Mouse (Mus musculus) limb, embryonic 13.5 days (tissue): ENCODE measurements at regions not wholly inside any gene's neighbourhood (a gene's known extent, or its start where the extent isn't known, plus 50 kb on each side); places are given as distances from the start of the nearest gene placed in this dataset.

Experiments used
- ATAC-seq: fragments of 200-750 bp; cut with Nextera tagmentation; 2 replicates; pipeline ENCODE4 v1.8.0; 2017; ENCODE audit warnings: low read depth, moderate number of reproducible peaks, moderate TSS enrichment; ENCODE audit not compliant: low FRiP score
- H3K27ac ChIP-seq: fragments of 300-500 bp; sonication (generic); 2 replicates; pipeline ENCODE4 v1.5.1; 2015; ENCODE audit warnings: inconsistent platforms, mild to moderate bottlenecking, moderate library complexity
- H3K27me3 ChIP-seq: fragments of 300-500 bp; sonication (generic); 2 replicates; pipeline ENCODE4 v1.6.1; 2015; ENCODE audit warnings: mild to moderate bottlenecking, inconsistent platforms
- H3K36me3 ChIP-seq: fragments of 300-500 bp; sonication (generic); 2 replicates; pipeline ENCODE4 v1.6.1; 2015; ENCODE audit warnings: inconsistent platforms, mild to moderate bottlenecking, moderate library complexity
- H3K4me1 ChIP-seq: fragments of 300-500 bp; sonication (generic); 2 replicates; pipeline ENCODE4 v1.6.1; 2015; ENCODE audit warnings: inconsistent platforms
- H3K4me2 ChIP-seq: fragments of 300-500 bp; sonication (generic); replicated peaks from 2 replicates; pipeline ENCODE4 v1.6.1; 2015; ENCODE audit warnings: inconsistent platforms, mild to moderate bottlenecking, moderate library complexity
- H3K4me3 ChIP-seq: fragments of 300-500 bp; sonication (generic); 2 replicates; pipeline ENCODE4 v1.5.1; 2015; ENCODE audit warnings: moderate library complexity, mild to moderate bottlenecking, inconsistent platforms
- H3K9ac ChIP-seq: fragments of 300-500 bp; sonication (generic); 2 replicates; pipeline ENCODE4 v1.6.1; 2015; ENCODE audit warnings: mild to moderate bottlenecking, inconsistent platforms
- H3K9me3 ChIP-seq: fragments of 300-500 bp; sonication (generic); 2 replicates; pipeline ENCODE4 v1.6.1; 2016; ENCODE audit warnings: inconsistent platforms
- WGBS: fragments of 180-500 bp; shearing (Covaris S2); methylation state at CpG from one replicate; pipeline ENCODE4 v1.1.7; 2015; 5-methylcytosine and 5-hydroxymethylcytosine counted together

- peak; percentile 40; the same call in 1 of the 2 replicates for ATAC-seq
- Histone ChIP-seq H3K27ac (no peak overlapping the region), H3K9ac (no peak overlapping the region)
Measured at GRCm38 (mm10) chr1:61234298-61234682, 256.6 kb downstream of the Icos start.

DNA sequence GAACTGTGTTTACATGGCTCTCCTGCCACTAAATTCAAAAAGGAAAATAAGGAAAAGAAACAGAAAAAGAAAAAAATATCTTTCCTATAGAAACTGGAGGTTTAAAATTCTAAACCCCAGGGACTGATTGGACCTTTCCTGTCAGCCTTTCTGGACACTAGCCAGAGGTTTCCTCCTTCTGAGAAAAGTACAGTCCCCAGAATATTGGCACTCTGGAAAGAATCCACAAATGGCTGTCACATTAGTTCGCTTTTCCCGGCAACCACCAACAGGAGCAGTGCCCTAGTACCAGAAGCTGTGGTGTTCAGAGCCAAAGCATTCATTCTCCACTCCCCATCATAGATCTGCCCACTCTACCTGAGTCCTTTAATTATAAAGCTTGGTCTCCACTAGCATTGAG is 258.8 kb downstream of the Icos start:
- Histone ChIP-seq H3K4me1 (peaks cover 20% of the 10 kb centered on the region), H3K27ac (no peak overlapping the region), H3K4me3 (no peak overlapping the region), H3K27me3 (no peaks in the 10 kb centered on the region), H3K9me3 (no peaks in the 10 kb centered on the region), H3K9ac (no peak overlapping the region), H3K4me2 (no peak overlapping the region), H3K36me3 (no peaks in the 10 kb centered on the region)
- no peak for ATAC-seq
- 71% methylated on average over 2 of the region's 2 CpGs for WGBS

More at GRCm38 (mm10) chr1:61234298-61234682, 256.6 kb downstream of the Icos start:
- peak overlapping the region; percentile 57 for H3K4me2 ChIP-seq
- peaks cover 23% of the 10 kb centered on the region for H3K4me1 ChIP-seq
- WGBS = 0% methylated on average over 1 of the region's 1 CpGs
- no peaks in the 10 kb centered on the region for H3K9me3 ChIP-seq
- H3K27me3 ChIP-seq = no peaks in the 10 kb centered on the region
- H3K36me3 ChIP-seq = no peaks in the 10 kb centered on the region
- H3K4me3 ChIP-seq = no peak overlapping the region; the same call in 1 of the 2 replicates

- no peaks in the 10 kb centered on the region for H3K27me3 ChIP-seq
- H3K36me3 ChIP-seq = no peaks in the 10 kb centered on the region
- no peaks in the 10 kb centered on the region for H3K9me3 ChIP-seq
- WGBS = 79% methylated on average over 3 of the region's 3 CpGs
- peaks cover 11% of the 10 kb centered on the region for H3K4me1 ChIP-seq
- no peak overlapping the region for H3K4me3 ChIP-seq
- no peak overlapping the region for H3K27ac ChIP-seq
- no peak for ATAC-seq
- H3K9ac ChIP-seq = no peak overlapping the region
- no peak overlapping the region for H3K4me2 ChIP-seq
Measured at GRCm38 (mm10) chr1:61238668-61239067, 260.9 kb downstream of the Icos start.

GRCm38 (mm10) chr1:61257561-61257960 is 279.8 kb downstream of the Icos start:
- Histone ChIP-seq H3K4me3 (no peak overlapping the region), H3K9me3 (peaks cover 5% of the 10 kb centered on the region; the same call in 1 of the 2 replicates), H3K36me3 (no peaks in the 10 kb centered on the region), H3K27me3 (peaks cover 4% of the 10 kb centered on the region), H3K4me1 (no peaks in the 10 kb centered on the region), H3K9ac (no peak overlapping the region), H3K4me2 (no peak overlapping the region), H3K27ac (no peak overlapping the region)
- ATAC-seq = no peak

DNA sequence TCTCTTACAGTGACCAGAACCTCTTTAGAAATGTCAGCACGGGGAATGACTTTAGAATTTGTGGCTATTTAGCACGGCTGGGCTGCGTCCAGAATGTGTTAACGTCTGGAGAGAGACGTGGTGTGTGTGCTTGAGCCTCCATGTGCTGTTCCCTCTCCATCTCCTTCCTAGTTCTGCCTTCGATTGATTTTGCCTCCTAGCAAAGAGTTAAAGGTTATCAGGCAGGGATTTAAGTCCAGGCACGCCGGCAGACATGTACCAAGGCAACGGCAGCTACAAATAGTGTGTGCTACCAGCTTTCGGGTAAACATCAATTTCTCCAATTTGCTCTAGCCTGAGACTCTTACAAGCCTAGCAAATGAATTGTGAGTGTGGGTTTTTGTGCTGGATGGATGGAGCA is 285.7 kb downstream of the Icos start:
- no peak overlapping the region for H3K27ac ChIP-seq
- peaks cover 5% of the 10 kb centered on the region; the same call in 1 of the 2 replicates for H3K9me3 ChIP-seq
- no peak for ATAC-seq
- WGBS = 30% methylated on average over 10 of the region's 10 CpGs
- no peaks in the 10 kb centered on the region for H3K36me3 ChIP-seq
- H3K4me1 ChIP-seq = peaks cover 9% of the 10 kb centered on the region; the same call in 1 of the 2 replicates
- no peak overlapping the region for H3K4me2 ChIP-seq
- H3K27me3 ChIP-seq = peaks cover 28% of the 10 kb centered on the region
- H3K9ac ChIP-seq = no peak overlapping the region
- no peak overlapping the region for H3K4me3 ChIP-seq

DNA sequence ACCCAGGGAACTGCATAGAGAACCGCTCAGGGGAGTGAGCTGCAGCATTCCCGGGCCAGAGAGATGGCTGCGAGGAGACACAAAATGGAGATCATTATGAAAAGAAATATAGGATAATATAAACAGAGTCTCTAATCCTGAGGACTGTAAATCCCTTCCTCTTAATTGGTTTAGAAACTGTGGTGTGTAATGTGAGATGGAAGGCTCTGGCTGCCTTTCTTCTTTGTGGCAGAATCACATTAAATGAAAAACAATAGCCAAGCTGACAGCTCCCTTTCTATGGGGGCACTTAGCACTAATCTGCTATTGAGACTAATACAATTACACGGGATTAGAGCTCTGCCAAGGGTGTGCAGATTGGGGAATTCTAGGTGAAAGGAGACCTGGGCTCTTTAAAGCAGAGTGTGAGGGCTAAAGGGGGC is 288.0 kb downstream of the Icos start:
- 16% methylated on average over 4 of the region's 4 CpGs for WGBS
- no peak overlapping the region for H3K4me2 ChIP-seq
- no peak overlapping the region for H3K4me3 ChIP-seq
- H3K9me3 ChIP-seq = no peaks in the 10 kb centered on the region
- no peak for ATAC-seq
- H3K27ac ChIP-seq = no peak overlapping the region
- peaks cover 28% of the 10 kb centered on the region for H3K27me3 ChIP-seq
- no peaks in the 10 kb centered on the region for H3K36me3 ChIP-seq
- H3K9ac ChIP-seq = no peak overlapping the region
- H3K4me1 ChIP-seq = peaks cover 20% of the 10 kb centered on the region

- Histone ChIP-seq H3K4me2 (no peak overlapping the region), H3K9me3 (no peaks in the 10 kb centered on the region), H3K4me3 (no peak overlapping the region), H3K27me3 (peaks cover 7% of the 10 kb centered on the region), H3K36me3 (no peaks in the 10 kb centered on the region), H3K27ac (no peak overlapping the region), H3K9ac (no peak overlapping the region), H3K4me1 (peaks cover 25% of the 10 kb centered on the region)
- WGBS = 90% methylated on average over 4 of the region's 4 CpGs
- ATAC-seq = no peak
Measured at GRCm38 (mm10) chr1:61273843-61274242, 296.1 kb downstream of the Icos start.

- H3K36me3 ChIP-seq = no peaks in the 10 kb centered on the region
- peaks cover 25% of the 10 kb centered on the region for H3K4me1 ChIP-seq
- no peak overlapping the region for H3K4me2 ChIP-seq
- H3K27ac ChIP-seq = no peak overlapping the region
- no peak for ATAC-seq
- H3K9ac ChIP-seq = no peak overlapping the region
- peaks cover 7% of the 10 kb centered on the region for H3K27me3 ChIP-seq
- no peaks in the 10 kb centered on the region for H3K9me3 ChIP-seq
- H3K4me3 ChIP-seq = no peak overlapping the region
- 92% methylated on average over 1 of the region's 1 CpGs for WGBS
Measured at GRCm38 (mm10) chr1:61274244-61274643, 296.5 kb downstream of the Icos start.

- Histone ChIP-seq H3K4me1 (peaks cover 5% of the 10 kb centered on the region), H3K36me3 (no peaks in the 10 kb centered on the region), H3K9ac (no peak overlapping the region), H3K4me2 (no peak overlapping the region), H3K27me3 (peaks cover 3% of the 10 kb centered on the region; the same call in 1 of the 2 replicates), H3K4me3 (no peak overlapping the region), H3K9me3 (no peaks in the 10 kb centered on the region), H3K27ac (no peak overlapping the region)
- no peak for ATAC-seq
- WGBS = 83% methylated on average over 4 of the region's 4 CpGs
Measured at GRCm38 (mm10) chr1:61277170-61277710, 299.5 kb downstream of the Icos start.

GRCm38 (mm10) chr1:61288185-61288584 is 310.5 kb downstream of the Icos start:
- peaks cover under 1% of the 10 kb centered on the region; the same call in 1 of the 2 replicates for H3K27me3 ChIP-seq
- 53% methylated on average over 3 of the region's 3 CpGs for WGBS
- no peak overlapping the region for H3K9ac ChIP-seq
- H3K36me3 ChIP-seq = no peaks in the 10 kb centered on the region
- peaks cover 3% of the 10 kb centered on the region; the same call in 1 of the 2 replicates for H3K9me3 ChIP-seq
- H3K4me1 ChIP-seq = peaks cover 6% of the 10 kb centered on the region; the same call in 1 of the 2 replicates
- H3K27ac ChIP-seq = no peak overlapping the region
- H3K4me2 ChIP-seq = no peak overlapping the region
- ATAC-seq = no peak
- H3K4me3 ChIP-seq = no peak overlapping the region

DNA sequence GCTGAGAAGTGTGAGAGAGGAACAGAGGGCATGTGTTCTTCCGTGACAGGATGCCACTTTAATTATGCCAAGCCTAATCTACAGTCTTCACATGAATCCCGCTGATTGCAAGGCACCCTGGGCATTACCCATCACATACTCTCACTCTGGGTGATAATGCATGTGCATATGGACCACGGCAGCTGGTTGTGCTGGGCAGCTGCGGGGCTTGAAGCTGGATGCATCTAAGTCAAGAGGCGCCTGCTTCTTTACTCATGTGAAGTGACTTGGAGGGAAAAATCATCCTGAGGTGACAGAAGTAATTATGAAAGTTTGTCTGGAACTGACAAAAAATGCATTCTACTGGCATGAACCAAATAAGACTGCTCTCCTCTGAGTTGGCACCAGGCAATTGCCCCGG is 311.2 kb downstream of the Icos start:
- WGBS = 90% methylated on average over 6 of the region's 6 CpGs
- no peak overlapping the region for H3K27ac ChIP-seq
- no peaks in the 10 kb centered on the region for H3K36me3 ChIP-seq
- no peak overlapping the region for H3K4me3 ChIP-seq
- H3K4me1 ChIP-seq = peaks cover 6% of the 10 kb centered on the region; the same call in 1 of the 2 replicates
- no peak for ATAC-seq
- H3K27me3 ChIP-seq = peaks cover 4% of the 10 kb centered on the region; the same call in 1 of the 2 replicates
- no peak overlapping the region for H3K9ac ChIP-seq
- peaks cover 3% of the 10 kb centered on the region; the same call in 1 of the 2 replicates for H3K9me3 ChIP-seq
- H3K4me2 ChIP-seq = no peak overlapping the region

DNA sequence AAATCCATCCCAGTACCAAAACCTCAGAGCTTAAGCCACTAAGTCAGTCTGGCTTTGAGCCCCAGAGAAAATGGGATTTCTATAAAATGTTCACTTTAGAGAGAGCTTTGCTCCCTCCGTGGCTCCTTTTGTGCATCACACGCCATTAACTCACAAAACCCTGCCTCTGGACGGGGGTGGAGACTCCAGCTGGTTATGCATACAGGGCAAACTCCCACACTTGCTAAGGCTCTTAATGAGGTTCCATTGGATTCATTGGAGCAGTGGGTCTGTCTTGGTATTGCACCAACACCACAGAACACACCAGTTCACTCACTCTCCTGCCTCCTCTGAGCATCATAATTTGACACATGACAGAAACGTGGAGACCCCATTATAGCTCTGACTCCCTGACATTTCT is 311.8 kb downstream of the Icos start:
- Histone ChIP-seq H3K4me2 (no peak overlapping the region), H3K4me1 (peaks cover 6% of the 10 kb centered on the region; the same call in 1 of the 2 replicates), H3K27ac (no peak overlapping the region), H3K36me3 (no peaks in the 10 kb centered on the region), H3K9ac (no peak overlapping the region), H3K27me3 (peaks cover 4% of the 10 kb centered on the region; the same call in 1 of the 2 replicates), H3K4me3 (no peak overlapping the region), H3K9me3 (peaks cover 3% of the 10 kb centered on the region; the same call in 1 of the 2 replicates)
- 36% methylated on average over 4 of the region's 4 CpGs for WGBS
- ATAC-seq = peak; percentile 51; the same call in 1 of the 2 replicates

DNA sequence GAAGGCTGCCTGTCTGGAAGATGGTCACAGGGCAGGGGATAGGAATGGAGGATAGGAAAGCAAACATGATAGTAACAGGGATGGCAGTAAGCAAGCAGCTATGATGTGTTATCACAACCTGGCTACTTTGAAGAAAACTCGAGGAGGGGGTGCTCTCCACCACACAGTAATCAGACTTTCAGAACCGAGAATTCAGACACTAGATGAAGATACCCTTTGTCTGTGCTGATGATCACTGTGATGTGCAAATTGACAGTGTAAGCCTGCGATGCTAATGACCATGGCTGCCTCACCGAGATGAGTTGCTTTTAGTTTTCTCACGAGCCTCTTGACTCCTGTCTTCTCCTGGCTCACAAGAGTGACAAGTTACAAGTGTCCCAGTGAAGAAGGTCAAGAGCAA is 315.4 kb downstream of the Icos start:
- H3K4me1 ChIP-seq = peaks cover 18% of the 10 kb centered on the region
- H3K27ac ChIP-seq = no peak overlapping the region

More for the DNA sequence above, 315.4 kb downstream of the Icos start:
- H3K9me3 ChIP-seq = peaks cover 3% of the 10 kb centered on the region; the same call in 1 of the 2 replicates
- H3K27me3 ChIP-seq = peaks cover 7% of the 10 kb centered on the region; the same call in 1 of the 2 replicates
- H3K36me3 ChIP-seq = no peaks in the 10 kb centered on the region
- WGBS = 68% methylated on average over 5 of the region's 5 CpGs
- no peak overlapping the region for H3K9ac ChIP-seq
- H3K4me2 ChIP-seq = no peak overlapping the region
- H3K4me3 ChIP-seq = no peak overlapping the region
- no peak for ATAC-seq
